Mouse (Mus musculus) heart, postnatal 14 days (tissue): Measurements from ENCODE around the gene Paf1. TPM values are rescaled to one million over a fixed set of nuclear protein-coding genes. Genes with fewer than 3 reads are reported as not detected.

Experiments
- DNase-seq, 2 experiments: peaks; one replicate each; pipeline ENCODE4 v3.0.0; 2021 to 2022
- intact Hi-C: fragments of 180-260 bp; cut with DNase I; formaldehyde crosslinking; loops from one replicate; pipeline ENCODE4 v1.15.1; 2025
- total RNA-seq, 2 experiments: library from RNA; stranded (reverse); gene quantifications; 2 replicates each; pipeline ENCODE4 v1.2.3; 2021

The Paf1 gene
- total RNA-seq, 2 experiments from 2014 or later: 46.2 to 47.7 TPM

DNA sequence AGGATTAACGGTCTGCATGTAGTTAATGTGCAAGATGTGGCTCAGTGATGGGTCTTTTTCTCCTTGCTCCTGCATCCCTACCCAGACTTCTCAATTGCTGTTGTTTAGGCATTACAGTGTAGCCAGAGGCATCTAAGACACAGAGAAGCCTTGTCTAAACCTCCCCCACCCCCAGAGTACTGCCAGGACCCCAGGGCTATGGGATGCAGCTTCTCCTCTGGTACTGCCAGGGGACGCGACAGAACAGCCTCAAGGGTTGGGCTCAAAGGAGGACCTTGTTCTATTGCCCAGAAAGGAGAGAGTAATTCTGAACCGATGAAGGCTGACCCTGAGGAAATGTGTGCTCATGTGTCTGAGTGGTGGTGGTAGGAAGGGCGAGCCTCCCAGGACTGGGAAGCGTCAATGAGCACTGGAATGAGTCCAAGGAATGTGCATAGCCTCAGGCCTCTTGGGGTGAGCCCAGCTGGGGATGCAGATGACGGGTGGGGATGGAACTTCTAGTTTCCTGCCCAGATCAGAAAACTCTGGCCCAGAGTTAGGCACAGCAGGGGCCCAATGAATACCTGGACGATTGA is 25.4 kb downstream of the Paf1 start:
- intact Hi-C loops: no loop called here
- DNase-seq: peak; percentile 68 to 78

- intact Hi-C loops: no loop called here
- DNase-seq: peak in 1 of 2 experiments; percentile 14
Measured at GRCm38 (mm10) chr7:28419416-28419815, 26.7 kb downstream of the Paf1 start.

- intact Hi-C loops: no loop called here
- DNase-seq: no peak
Measured at GRCm38 (mm10) chr7:28423018-28423417, 30.3 kb downstream of the Paf1 start.

GRCm38 (mm10) chr7:28427738-28428137 is 35.0 kb downstream of the Paf1 start:
- peak in 1 of 2 experiments; percentile 23 for DNase-seq
- intact Hi-C loops: no loop called here

GRCm38 (mm10) chr7:28430512-28430911 is 37.8 kb downstream of the Paf1 start:
- intact Hi-C loops: no loop called here
- no peak for DNase-seq

DNA sequence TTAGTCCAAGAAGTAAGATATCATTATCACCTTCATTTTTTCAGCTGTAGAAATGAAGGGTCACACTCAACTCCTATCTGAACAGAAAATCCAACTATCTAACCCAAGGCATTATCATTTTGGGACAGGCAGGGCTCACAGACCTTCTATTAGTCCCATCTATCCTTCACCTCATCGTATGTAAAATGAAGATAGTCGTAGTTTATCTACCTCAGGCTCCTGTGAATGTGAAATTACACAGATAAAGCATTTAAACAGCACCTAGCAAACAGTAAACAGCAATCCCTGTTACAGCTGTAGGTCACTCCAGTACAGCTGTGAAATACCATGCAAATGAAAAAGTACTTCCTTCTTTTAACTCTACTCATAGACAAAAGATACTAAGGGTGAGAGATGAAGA is 39.5 kb downstream of the Paf1 start:
- DNase-seq: no peak

DNA sequence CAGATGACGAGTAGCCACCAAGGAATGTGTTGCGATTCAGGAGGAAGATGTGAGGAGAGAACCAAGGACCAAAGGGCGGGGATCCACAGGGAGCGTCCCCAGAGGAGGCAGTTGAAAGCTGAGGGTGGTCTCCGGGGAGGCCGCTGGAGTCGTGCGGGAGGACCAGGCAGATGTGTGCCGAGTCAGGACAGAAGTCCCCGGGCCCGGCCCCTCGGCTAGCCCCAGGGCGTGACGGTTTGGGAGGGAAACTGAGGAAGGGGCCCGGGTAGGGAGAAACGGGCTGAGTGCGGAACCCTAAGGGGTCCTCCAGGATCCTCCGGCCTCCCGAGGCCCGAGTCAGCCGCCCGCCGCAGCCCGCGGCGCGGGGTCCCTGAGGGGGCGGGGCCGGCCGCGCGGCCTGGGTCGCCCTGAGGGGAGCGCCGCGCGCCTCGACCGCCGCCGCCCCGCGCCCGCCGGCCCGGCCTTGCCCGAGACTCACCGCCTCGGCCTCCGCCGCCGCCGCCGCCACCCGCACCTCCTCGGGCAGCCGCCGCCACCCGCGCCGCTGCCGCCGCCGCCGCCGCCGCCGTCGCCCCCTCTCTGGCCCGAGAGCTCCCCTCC is 43.0 kb downstream of the Paf1 start:
- intact Hi-C loops: loop anchor here (2.0 kb wide), 1 partner anchor 39 kb away; no protein-coding TSS in a partner anchor
- peak; percentile 30 to 32 for DNase-seq

More for the DNA sequence above, 39.5 kb downstream of the Paf1 start:
- intact Hi-C loops: no loop called here

DNA sequence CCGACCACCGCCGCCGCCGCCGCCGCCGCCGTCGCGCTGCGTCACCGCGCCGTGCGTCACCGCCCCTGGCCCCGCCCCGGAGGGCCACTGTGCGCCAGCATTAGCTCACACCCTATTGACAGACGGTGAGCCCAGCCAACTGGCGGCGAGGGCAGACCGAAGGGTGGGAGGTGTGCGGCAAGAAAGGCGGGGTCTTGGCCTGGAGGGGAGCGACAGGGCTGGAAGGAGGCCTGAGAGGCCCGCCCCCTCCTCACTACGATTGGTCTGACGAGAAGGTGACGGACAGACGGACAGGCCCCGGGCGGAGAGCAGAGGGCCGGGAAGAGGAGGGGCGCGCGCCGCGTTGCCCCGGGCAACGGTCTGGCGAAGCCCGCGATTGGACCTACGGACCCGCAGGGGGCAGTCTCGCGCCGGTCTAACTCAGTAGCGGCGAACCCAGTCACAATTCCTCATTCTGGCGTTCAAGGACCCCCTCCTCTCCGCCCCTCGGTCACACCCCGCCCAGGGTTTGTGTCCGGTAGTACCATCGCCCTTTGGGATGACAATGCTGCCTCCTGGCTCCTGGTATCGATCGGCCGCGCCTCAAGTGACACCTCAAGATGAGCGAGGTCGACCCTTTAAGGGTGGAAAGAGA is 43.6 kb downstream of the Paf1 start:
- intact Hi-C loops: no loop called here
- DNase-seq: peak; percentile 100

- intact Hi-C loops: no loop called here
- DNase-seq: peak; percentile 73 to 79
Measured at GRCm38 (mm10) chr7:28436932-28437570, 44.3 kb downstream of the Paf1 start, which contains the start of gene Gmfg. Gene Gmfg (plus strand): TSS chr7:28437447.

DNA sequence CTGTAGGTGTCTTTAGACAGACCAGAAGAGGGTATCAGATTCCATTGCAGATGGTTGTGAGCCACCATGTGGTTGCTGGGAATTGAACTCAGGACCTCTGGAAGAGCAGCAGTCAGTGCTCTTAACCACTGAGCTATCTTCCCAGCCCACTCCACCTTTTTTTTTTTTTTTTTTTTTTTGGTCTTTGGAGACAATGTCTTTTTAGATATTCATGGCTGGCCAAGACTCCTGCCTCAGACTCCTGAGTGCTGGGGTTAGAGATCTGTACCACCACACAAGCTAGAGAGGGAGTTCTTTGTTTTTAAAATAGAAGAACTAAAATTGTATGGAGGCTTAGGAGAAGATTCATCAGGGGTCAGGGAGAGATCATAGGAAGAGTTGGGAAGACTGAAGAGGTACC is 45.2 kb downstream of the Paf1 start:
- intact Hi-C loops: no loop called here
- no peak for DNase-seq

DNA sequence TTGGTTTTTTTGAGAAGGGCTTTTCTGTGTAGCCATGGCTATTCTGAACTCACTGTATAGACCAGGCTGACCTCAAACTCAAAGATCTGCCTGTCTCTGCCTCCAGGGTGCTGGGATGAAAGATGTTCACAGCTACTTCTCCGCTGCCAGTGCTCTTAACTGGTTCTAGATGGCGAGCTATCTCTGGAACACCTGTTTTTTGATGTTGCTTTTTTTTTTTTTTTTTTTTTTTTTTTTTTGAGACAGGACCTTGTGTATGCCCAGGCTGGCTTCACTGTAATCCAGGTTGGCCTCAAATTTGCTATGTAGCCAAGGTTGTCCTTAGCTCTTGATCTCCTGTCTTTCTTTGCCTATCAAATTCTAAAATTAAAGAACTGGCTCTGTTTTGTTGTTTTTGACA is 46.0 kb downstream of the Paf1 start:
- DNase-seq: no peak
- intact Hi-C loops: no loop called here

DNA sequence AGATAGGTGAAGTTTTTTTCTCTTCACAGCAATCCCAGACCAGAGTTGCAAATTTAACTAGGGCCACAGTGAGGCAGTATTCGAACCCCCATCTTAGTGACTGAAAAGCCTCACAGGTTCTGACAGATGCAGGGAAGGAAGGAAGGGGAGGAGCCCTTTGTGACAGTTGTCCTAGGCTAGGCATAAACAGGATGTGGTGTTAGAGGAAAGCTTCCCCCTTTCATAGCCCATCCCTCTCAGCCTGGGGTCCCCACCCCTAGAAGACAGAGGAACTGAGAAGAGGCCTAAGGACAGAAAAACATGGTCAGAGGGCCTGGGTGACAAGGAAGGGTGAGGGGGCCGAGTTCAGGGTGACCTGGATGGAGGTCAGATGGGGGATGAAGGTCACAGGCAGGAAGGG is 48.0 kb downstream of the Paf1 start:
- intact Hi-C loops: no loop called here

GRCm38 (mm10) chr7:28441776-28442485 is 49.2 kb downstream of the Paf1 start:
- intact Hi-C loops: no loop called here
- DNase-seq: no peak

More for the DNA sequence above, 48.0 kb downstream of the Paf1 start:
- DNase-seq: peak; percentile 21 to 28

DNA sequence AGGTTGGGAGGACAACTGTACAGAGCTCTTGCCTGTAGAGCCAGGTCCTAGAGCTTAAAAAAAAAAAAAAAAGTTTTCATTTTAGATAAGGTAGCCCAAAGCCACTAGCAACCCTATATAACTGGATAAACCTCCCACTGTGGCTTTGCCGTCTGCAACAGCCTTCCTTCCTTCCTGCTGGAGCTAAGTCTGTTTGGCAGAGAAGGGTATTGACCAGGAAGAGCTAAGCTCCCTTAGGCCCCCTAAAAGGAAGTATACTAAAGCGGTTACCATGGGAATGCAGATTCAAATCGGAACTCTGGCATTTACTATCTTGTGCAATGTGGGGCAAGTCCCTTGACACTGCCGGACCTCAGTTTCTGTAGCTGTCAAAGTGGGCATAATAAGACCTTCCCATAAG is 49.9 kb downstream of the Paf1 start:
- DNase-seq: no peak
- intact Hi-C loops: no loop called here

GRCm38 (mm10) chr7:28444344-28444974 is 51.7 kb downstream of the Paf1 start:
- intact Hi-C loops: no loop called here
- DNase-seq: no peak

DNA sequence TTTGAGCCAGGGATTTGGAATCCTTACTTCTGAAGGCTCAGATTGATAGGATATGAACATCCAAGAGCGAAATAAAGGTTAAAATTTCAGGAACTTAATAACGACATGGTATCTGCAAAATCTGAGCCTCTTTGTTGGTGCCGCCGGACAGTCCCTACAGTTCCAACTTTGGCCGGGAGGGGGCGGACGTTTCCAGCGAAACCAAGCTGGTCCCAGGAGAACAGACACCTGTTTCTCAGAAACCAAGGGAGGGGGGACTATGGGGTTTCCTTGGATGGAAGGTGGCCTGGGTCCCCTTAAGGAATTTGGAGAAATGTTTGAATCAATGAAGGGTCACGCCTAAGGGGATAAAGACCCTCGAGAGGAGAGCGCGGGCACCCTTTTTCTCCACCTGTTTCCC is 53.7 kb downstream of the Paf1 start:
- peak; percentile 80 to 90 for DNase-seq
- intact Hi-C loops: loop anchor here (1.0 to 5.0 kb wide), 3 partner anchors 82 to 281 kb away; no protein-coding TSS in a partner anchor

DNA sequence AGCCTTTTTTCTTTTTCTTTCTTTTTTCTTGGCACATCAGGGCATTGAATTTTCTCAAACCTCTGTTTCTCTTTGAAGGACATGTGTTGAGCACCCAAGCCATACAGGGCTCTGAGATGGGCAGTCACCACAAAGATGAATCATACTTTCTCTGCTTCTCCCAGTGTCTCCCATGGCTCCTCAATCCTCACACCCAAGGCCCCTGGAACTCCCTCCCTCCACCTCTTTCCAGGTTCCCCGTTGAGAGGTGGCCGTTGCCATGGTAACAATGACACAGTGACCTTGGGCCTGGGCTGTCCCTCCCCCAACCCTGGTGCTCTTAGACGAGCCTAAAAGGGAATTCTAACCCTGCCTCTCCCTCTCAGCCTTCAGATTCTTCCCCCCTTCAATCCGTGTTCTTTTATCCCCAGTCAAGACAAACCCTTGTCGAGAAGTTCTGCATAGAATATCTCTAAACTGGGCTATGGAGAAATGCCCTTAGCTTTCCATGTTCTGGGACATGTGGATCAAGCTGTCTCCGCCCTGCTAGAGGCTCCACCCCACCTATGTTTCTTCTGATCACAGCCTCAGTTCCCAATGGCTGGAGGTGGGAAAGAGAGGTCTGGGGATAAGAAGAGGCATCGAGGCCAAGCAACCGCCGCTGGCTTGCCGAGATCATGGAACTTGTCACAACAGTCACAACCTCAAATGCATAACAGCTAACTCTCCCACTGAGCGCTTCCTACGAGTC is 54.5 kb downstream of the Paf1 start:
- no peak for DNase-seq

DNA sequence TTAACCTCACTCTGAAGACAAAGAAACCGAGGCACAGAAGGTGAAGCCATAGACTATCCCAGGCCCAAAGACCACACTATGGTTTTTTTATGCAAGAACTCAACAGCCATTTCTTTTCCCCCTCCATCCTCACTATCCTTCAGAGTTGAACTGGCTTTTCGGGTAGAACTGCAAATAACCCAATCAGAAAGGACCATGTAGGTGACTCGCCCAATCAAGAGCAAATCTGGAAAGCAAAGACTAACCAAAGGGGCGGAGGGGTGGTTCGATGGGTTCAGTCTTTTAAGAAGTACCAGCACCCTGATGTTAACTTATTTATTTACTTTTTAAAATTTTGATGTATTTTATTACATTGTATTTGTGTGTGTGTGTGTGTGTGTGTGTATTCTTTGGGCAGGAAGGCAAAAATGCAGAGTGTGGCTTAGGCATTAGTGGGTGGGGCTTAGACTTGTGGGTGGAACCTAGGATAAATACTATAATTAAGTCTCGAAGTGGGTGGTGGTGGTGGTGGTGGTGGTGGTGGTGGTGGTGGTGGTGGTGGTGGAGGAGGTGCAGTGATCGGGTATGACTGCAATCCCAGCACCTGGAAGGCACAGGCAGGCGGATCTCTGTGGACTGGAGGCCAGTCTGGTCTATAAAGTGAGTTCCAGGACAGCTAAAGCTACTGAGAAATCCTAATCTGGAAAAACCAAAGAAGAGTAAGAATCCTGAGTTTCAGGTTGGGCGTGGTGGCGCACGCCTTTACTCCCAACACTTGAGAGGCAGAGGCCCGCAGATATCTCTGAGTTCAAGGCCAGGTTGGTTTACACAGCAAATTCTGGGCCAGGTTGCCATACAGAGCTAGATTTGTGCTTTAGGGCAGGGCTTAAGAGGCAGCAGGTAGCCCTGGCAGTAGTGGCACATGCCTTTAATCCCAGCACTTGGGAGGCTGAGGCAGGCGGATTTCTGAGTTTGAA is 55.4 kb downstream of the Paf1 start:
- intact Hi-C loops: loop anchor here (5.0 kb wide), 1 partner anchor 279 kb away; no protein-coding TSS in a partner anchor

More for the DNA sequence above, 54.5 kb downstream of the Paf1 start:
- intact Hi-C loops: loop anchor here (5.0 kb wide), 1 partner anchor 280 kb away; no protein-coding TSS in a partner anchor

More for the DNA sequence above, 55.4 kb downstream of the Paf1 start:
- DNase-seq: no peak
